Comparison of ENCODE assay signal across 7 mouse cellular contexts in the genomic region with DNA sequence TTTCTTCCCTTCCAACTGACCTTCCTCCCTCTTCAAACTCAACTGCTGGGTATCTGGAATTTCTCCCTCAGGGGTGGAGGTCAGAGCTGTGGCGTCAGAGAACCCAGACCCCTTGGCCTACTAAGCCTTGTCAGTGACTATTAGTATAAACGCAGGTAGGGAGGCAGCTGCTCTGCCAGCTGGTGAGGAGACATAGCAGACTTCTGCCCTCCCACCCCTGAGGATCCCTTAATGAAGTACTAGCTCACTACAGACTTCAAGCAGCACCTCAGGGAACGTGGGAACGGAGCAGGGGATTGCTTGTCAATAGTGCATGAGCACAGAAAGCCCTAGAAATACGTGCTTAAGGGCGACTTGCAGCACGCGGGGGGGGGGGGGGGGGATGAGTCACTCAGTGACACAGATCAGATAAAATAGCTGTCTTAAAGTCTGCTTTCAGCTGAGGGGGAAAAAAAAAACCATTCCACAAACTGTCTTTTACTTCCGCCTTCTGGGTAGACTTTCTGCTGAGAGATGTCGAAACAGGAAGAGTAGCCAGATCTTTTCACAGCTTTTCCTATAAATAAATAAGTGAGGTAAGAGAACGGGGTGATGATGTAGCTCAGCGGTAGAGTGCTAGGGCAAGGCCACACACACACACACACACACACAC.
DNase-seq lines count a peak whose midpoint lies in the region; ATAC-seq lines count a peak whose summit lies in the region.

No protein-coding gene starts in this region.

- ATAC-seq in midbrain, embryonic 13.5 days, result peak; percentile 66
- no peak for ATAC-seq in midbrain, embryonic 11.5 days (ENCODE audit: low FRiP score)
- no peak for ATAC-seq in heart, embryonic 12.5 days (ENCODE audit: insufficient number of reproducible peaks, low FRiP score)

- H3K36me3 ChIP-seq in midbrain, embryonic 13.5 days, result no peaks in the 10 kb centered on the region
- no peaks in the 10 kb centered on the region for H3K36me3 ChIP-seq in midbrain, embryonic 11.5 days (ENCODE audit: control insufficient read depth, insufficient read depth, low read length)
- no peaks in the 10 kb centered on the region for H3K36me3 ChIP-seq in heart, embryonic 12.5 days
- no peaks in the 10 kb centered on the region for H3K36me3 ChIP-seq in megakaryocyte, embryonic 14.5 days (replicated peaks; ENCODE audit: low read length)

- no peak overlapping the region for H3K9ac ChIP-seq in midbrain, embryonic 13.5 days (replicated peaks)
- H3K9ac ChIP-seq in midbrain, embryonic 11.5 days (ENCODE audit: low read length), result no peak overlapping the region
- H3K9ac ChIP-seq in heart, embryonic 12.5 days, result no peak overlapping the region

- H3K4me1 ChIP-seq in midbrain, embryonic 13.5 days (replicated peaks), result peaks cover 7% of the 10 kb centered on the region; the same call in 1 of the 2 replicates
- no peaks in the 10 kb centered on the region for H3K4me1 ChIP-seq in midbrain, embryonic 11.5 days (ENCODE audit: control insufficient read depth, insufficient read depth, low read length)
- peaks cover 8% of the 10 kb centered on the region; the same call in 1 of the 2 replicates for H3K4me1 ChIP-seq in heart, embryonic 12.5 days (replicated peaks)
- peaks cover 24% of the 10 kb centered on the region for H3K4me1 ChIP-seq in megakaryocyte, embryonic 14.5 days

- H3K4me3 ChIP-seq in midbrain, embryonic 13.5 days (replicated peaks), result no peak overlapping the region
- no peak overlapping the region for H3K4me3 ChIP-seq in midbrain, embryonic 11.5 days (ENCODE audit: low read depth, low read length)
- H3K4me3 ChIP-seq in heart, embryonic 12.5 days, result no peak overlapping the region
- peak overlapping the region; percentile 74 for H3K4me3 ChIP-seq in megakaryocyte, embryonic 14.5 days (replicated peaks)

- H3K4me2 ChIP-seq in midbrain, embryonic 13.5 days (replicated peaks), result no peak overlapping the region
- no peak overlapping the region for H3K4me2 ChIP-seq in midbrain, embryonic 11.5 days
- peak overlapping the region; percentile 31 for H3K4me2 ChIP-seq in heart, embryonic 12.5 days

- no peaks in the 10 kb centered on the region for H3K9me3 ChIP-seq in midbrain, embryonic 13.5 days
- H3K9me3 ChIP-seq in midbrain, embryonic 11.5 days (ENCODE audit: control insufficient read depth, low read length), result no peaks in the 10 kb centered on the region
- H3K9me3 ChIP-seq in heart, embryonic 12.5 days (replicated peaks), result no peaks in the 10 kb centered on the region
- H3K9me3 ChIP-seq in megakaryocyte, embryonic 14.5 days, result no peaks in the 10 kb centered on the region

- 64% methylated on average over 11 of the region's 12 CpGs for WGBS in midbrain, embryonic 13.5 days
- WGBS in midbrain, embryonic 11.5 days, result 65% methylated on average over 12 of the region's 12 CpGs
- whole genome bisulfite sequencing in heart, embryonic 12.5 days, result 15% methylated on average over 12 of the region's 12 CpGs

- no peaks in the 10 kb centered on the region for H3K27me3 ChIP-seq in midbrain, embryonic 13.5 days
- no peaks in the 10 kb centered on the region for H3K27me3 ChIP-seq in midbrain, embryonic 11.5 days (ENCODE audit: control insufficient read depth, insufficient read depth, low read length)
- no peaks in the 10 kb centered on the region for H3K27me3 ChIP-seq in heart, embryonic 12.5 days (replicated peaks)
- H3K27me3 ChIP-seq in megakaryocyte, embryonic 14.5 days (replicated peaks), result no peaks in the 10 kb centered on the region

- H3K27ac ChIP-seq in midbrain, embryonic 13.5 days, result 0 out of 2 replicates have a peak overlapping the region, but pooled peaks have one; percentile 9
- H3K27ac ChIP-seq in midbrain, embryonic 11.5 days (ENCODE audit: low read depth, low read length), result no peak overlapping the region
- no peak overlapping the region for H3K27ac ChIP-seq in heart, embryonic 12.5 days (ENCODE audit: poor library complexity, severe bottlenecking)

- DNase-seq in midbrain, embryonic 11.5 days (ENCODE audit: low spot score, missing footprints), result no peak
- DNase-seq in adrenal gland, postnatal 14 days, result peak; percentile 14
- DNase-seq in urinary bladder, postnatal 25 days (ENCODE audit: low spot score), result peak; percentile 12
- DNase-seq in spleen, postnatal 10 days (ENCODE audit: low spot score in 2 of 2), result no peak

Comparison
In these comparisons a context has a peak if more than half of its experiments do, and no peak if none do; other contexts are left out.
1. DNase-seq: peak in adrenal gland, postnatal 14 days (single experiment) and urinary bladder, postnatal 25 days (single experiment); none in midbrain, embryonic 11.5 days (single experiment) and spleen, postnatal 10 days (0 of 2).